7 mouse cellular contexts compared by ENCODE assay signal in genomic region chr19:5457746-5458442, GRCm38 (mm10). TPM values are rescaled to one million over a fixed set of nuclear protein-coding genes. Genes with fewer than 3 reads are reported as not detected.
A peak's percentile ranks its signal among the peaks of the same experiment; 100 is the strongest.
DNase-seq lines count a peak whose midpoint lies in the region; ATAC-seq and TF ChIP-seq lines count a peak whose summit lies in the region.

Ccdc85b (minus strand) TSS chr19:5457894.

- H3K27ac ChIP-seq in liver, adult 2 months (replicated peaks; ENCODE audit: insufficient read depth, low read depth, low read length) = peak within 1 kb of the TSS; percentile 86
- peak within 1 kb of the TSS; percentile 96 for H3K27ac ChIP-seq in brown adipose tissue, adult 24 weeks (replicated peaks; ENCODE audit: low read depth, low read length)
- peak within 1 kb of the TSS; percentile 78 for H3K27ac ChIP-seq in liver, embryonic 11.5 days (ENCODE audit: low read depth, low read length)

- DNase-seq in liver, adult 2 months (ENCODE audit: extremely low read depth, low read depth, low spot score) = peak; percentile 56
- DNase-seq in liver = no peak
- peak; percentile 55 for DNase-seq in heart, postnatal 4 days
- DNase-seq in liver, embryonic 11.5 days (ENCODE audit: low spot score) = no peak
- no peak for DNase-seq in spleen, adult 12 weeks (ENCODE audit: low spot score)
- no peak for DNase-seq in thymus, postnatal 36 days

- ATAC-seq in liver, embryonic 11.5 days (replicated peaks; ENCODE audit: low FRiP score) = 0 out of 2 replicates have a peak, but pooled peaks have one; percentile 3

- peak within 1 kb of the TSS; percentile 93 for H3K9ac ChIP-seq in liver, adult 2 months (ENCODE audit: low read depth, low read length)
- peak within 1 kb of the TSS; percentile 86 for H3K9ac ChIP-seq in liver, embryonic 11.5 days (ENCODE audit: low read depth, low read length)

- H3K4me2 ChIP-seq in liver, embryonic 11.5 days = peak within 1 kb of the TSS; percentile 90

- H3K4me1 ChIP-seq in liver, adult 2 months (ENCODE audit: control insufficient read depth, insufficient read depth, low read length) = peaks cover 8% of the 10 kb centered on the region
- peaks cover 2% of the 10 kb centered on the region for H3K4me1 ChIP-seq in brown adipose tissue, adult 24 weeks (ENCODE audit: control insufficient read depth, insufficient read depth, insufficient read length, low read length)
- peaks cover 33% of the 10 kb centered on the region for H3K4me1 ChIP-seq in liver, embryonic 11.5 days (replicated peaks; ENCODE audit: control insufficient read depth, insufficient read depth, low read length)

- peaks cover 15% of the 10 kb centered on the region; the same call in 1 of the 2 replicates for H3K79me2 ChIP-seq in liver, adult 2 months (ENCODE audit: control insufficient read depth, insufficient read depth, low read length)

- TF ChIP-seq CTCF in liver, adult 2 months (IDR thresholded peaks at IDR 0.05; ENCODE audit: low read depth, low read length) = no peak

- no peaks in the 10 kb centered on the region for H3K9me3 ChIP-seq in liver, embryonic 11.5 days (ENCODE audit: control insufficient read depth, low read length)

- no peak for TF ChIP-seq POLR2A in liver, adult 2 months (IDR thresholded peaks at IDR 0.05; ENCODE audit: extremely low read depth, insufficient read depth, low read length)

- no peaks in the 10 kb centered on the region for H3K27me3 ChIP-seq in liver, adult 2 months (ENCODE audit: control insufficient read depth, insufficient read depth, low read length)
- H3K27me3 ChIP-seq in liver, embryonic 11.5 days (replicated peaks; ENCODE audit: control insufficient read depth, insufficient read depth, low read length) = no peaks in the 10 kb centered on the region

- H3K4me3 ChIP-seq in liver, adult 2 months (ENCODE audit: insufficient read depth, low read depth, low read length) = peak within 1 kb of the TSS; percentile 87
- H3K4me3 ChIP-seq in brown adipose tissue, adult 24 weeks (ENCODE audit: insufficient read depth, low read depth, low read length) = peak within 1 kb of the TSS; percentile 86
- H3K4me3 ChIP-seq in liver, embryonic 11.5 days (ENCODE audit: low read depth, low read length) = peak within 1 kb of the TSS; percentile 87

- 12% methylated on average over 14 of the region's 14 CpGs for WGBS in liver, adult 2 months
- 15% methylated on average over 14 of the region's 14 CpGs for WGBS in liver, embryonic 11.5 days

- H3K36me3 ChIP-seq in liver, adult 2 months (ENCODE audit: control insufficient read depth, insufficient read depth, low read length) = no peaks in the 10 kb centered on the region
- H3K36me3 ChIP-seq in liver, embryonic 11.5 days (ENCODE audit: control insufficient read depth, insufficient read depth, low read length) = 0 out of 2 replicates have a peak, but pooled peaks cover 2% of the 10 kb centered on the region

RNA-seq across cellular contexts. Expression of gene Ccdc85b, which starts in this region (rescaled TPM):
- total RNA-seq in liver, adult 2 months (2014; rRNA removed) = 2.7 and 3.3 TPM in 2 replicates
- polyA plus RNA-seq in liver, adult 2 months (2012; rRNA removed) = 2.4 and 2.6 TPM in 2 replicates
- polyA plus RNA-seq in brown adipose tissue, adult 24 weeks (2012; ENCODE audit: insufficient read depth, insufficient read length, missing spikeins) = 2.2 and 6.5 TPM in 2 replicates
- 10 to 100 TPM; 13.5 to 13.9 TPM for total RNA-seq in heart, postnatal 4 days (2021)
- 5.8 and 6.3 TPM in 2 replicates for polyA plus RNA-seq in liver, embryonic 11.5 days (2014; fragmentation: Nextera tagmentation; extraction: Ambion mirVana)

Comparison
In these comparisons a context has a peak if more than half of its experiments do, and no peak if none do; other contexts are left out.
1. DNase-seq: peak in liver, adult 2 months (single experiment) and heart, postnatal 4 days (single experiment); none in liver (single experiment), liver, embryonic 11.5 days (single experiment), spleen, adult 12 weeks (single experiment) and thymus, postnatal 36 days (0 of 2).
2. Peak in every context shown above with its lines, with median percentiles within 50 percentile points of each other: H3K27ac ChIP-seq and H3K4me3 ChIP-seq.